Mouse (Mus musculus) intestine, embryonic 14.5 days (tissue): ENCODE data around the gene Scn5a. TPM values are rescaled to one million over a fixed set of nuclear protein-coding genes. Genes with fewer than 3 reads are reported as not detected.

Experiments
- polyA plus RNA-seq: library from polyadenylated mRNA; unstranded; fragments of >200 nt; fragmentation: Nextera tagmentation; extraction: Ambion mirVana; gene quantifications from 2 replicates; pipeline ENCODE4 v1.2.1, GENCODE M21; 2014

Scn5a gene
- polyA plus RNA-seq, 1 experiment from 2014 or later = 0.55 TPM

Other genes with a start within 250 kb of the Scn5a start
- gene Acaa1a, start 239.3 kb downstream of the Scn5a start, polyA plus RNA-seq = 87.7 and 89.4 TPM in 2 replicates
- 30.3 and 32.3 TPM in 2 replicates for gene Myd88, start 237.6 kb downstream of the Scn5a start, polyA plus RNA-seq
- gene Xylb, start 221.6 kb downstream of the Scn5a start, polyA plus RNA-seq = 11.2 and 12.5 TPM in 2 replicates
- gene Slc22a14, start 213.5 kb downstream of the Scn5a start, polyA plus RNA-seq = 0.11 and 0.16 TPM in 2 replicates
- 28.6 and 31.1 TPM in 2 replicates for gene Acvr2b, start 176.9 kb downstream of the Scn5a start, polyA plus RNA-seq
- gene Exog, start 134.1 kb downstream of the Scn5a start, polyA plus RNA-seq = 23.2 and 27.2 TPM in 2 replicates
- gene Scn10a, start 140.3 kb upstream of the Scn5a start, polyA plus RNA-seq = not detected in 2 replicates
- 0.04 and 0.05 TPM in 2 replicates for gene Scn11a, start 246.4 kb upstream of the Scn5a start, polyA plus RNA-seq